Mouse (Mus musculus) heart, postnatal 0 days (tissue): ENCODE measurements around the gene Zup1. TPM values are rescaled to one million over a fixed set of nuclear protein-coding genes. Genes with fewer than 3 reads are reported as not detected.
"Not testable (repeated sequence)": the region's sequence is repeated elsewhere in the genome, so short reads cannot be mapped to it uniquely, and the experiment has no call there.

Experiments used
- ATAC-seq: fragments of 200-750 bp; cut with Nextera tagmentation; 2 replicates; pipeline ENCODE4 v1.8.0; 2017; ENCODE audit warnings: low read depth, moderate number of reproducible peaks, moderate library complexity; ENCODE audit not compliant: insufficient read depth
- DNase-seq: peaks from one replicate; pipeline ENCODE4 v3.0.0-alpha.2; 2016; ENCODE audit warnings: low spot score
- H3K27ac ChIP-seq: fragments of 300-500 bp; sonication (generic); 2 replicates; pipeline ENCODE4 v1.5.1; 2014; ENCODE audit warnings: low read depth, mild to moderate bottlenecking
- H3K27me3 ChIP-seq: fragments of 300-500 bp; sonication (generic); 2 replicates; pipeline ENCODE4 v1.6.1; 2014; ENCODE audit warnings: low read length, mixed read lengths; ENCODE audit not compliant: control insufficient read depth, insufficient read depth
- H3K36me3 ChIP-seq: fragments of 300-500 bp; sonication (generic); replicated peaks from 2 replicates; pipeline ENCODE4 v1.6.1; 2014; ENCODE audit warnings: low read length, mixed read lengths; ENCODE audit not compliant: control insufficient read depth, insufficient read depth
- H3K4me1 ChIP-seq: fragments of 300-500 bp; sonication (generic); 2 replicates; pipeline ENCODE4 v1.6.1; 2014; ENCODE audit warnings: antibody characterized with exemption; ENCODE audit not compliant: control insufficient read depth, insufficient read depth
- H3K4me2 ChIP-seq: fragments of 300-500 bp; sonication (generic); 2 replicates; pipeline ENCODE4 v1.6.1; 2014; ENCODE audit warnings: low read depth, mild to moderate bottlenecking, low read length, moderate library complexity
- H3K4me3 ChIP-seq: fragments of 300-500 bp; sonication (generic); 2 replicates; pipeline ENCODE4 v1.5.1; 2014; ENCODE audit warnings: low read depth, low read length
- H3K9ac ChIP-seq: fragments of 300-500 bp; sonication (generic); replicated peaks from 2 replicates; pipeline ENCODE4 v1.6.1; 2014; ENCODE audit warnings: low read depth, low read length, mixed read lengths
- H3K9me3 ChIP-seq: fragments of 300-500 bp; sonication (generic); replicated peaks from 2 replicates; pipeline ENCODE4 v1.6.1; 2016; ENCODE audit warnings: low read length; ENCODE audit not compliant: control insufficient read depth
- CTCF ChIP-seq: IDR thresholded peaks from 2 replicates; pipeline ENCODE4 v1.5.1; 2016; ENCODE audit warnings: antibody characterized with exemption, control low read depth, low read depth
- EP300 ChIP-seq: IDR thresholded peaks from 2 replicates; pipeline ENCODE4 v1.6.1; 2016; ENCODE audit warnings: antibody characterized with exemption, low read depth
- WGBS: fragments of 180-500 bp; shearing (Covaris S2); extraction: QIAGEN DNeasy Blood & Tissue Kit; methylation state at CpG from one replicate; pipeline ENCODE4 v1.1.7; 2014; 5-methylcytosine and 5-hydroxymethylcytosine counted together
- polyA plus RNA-seq: library from polyadenylated mRNA; unstranded; fragments of >200 nt; fragmentation: Nextera tagmentation; extraction: Ambion mirVana; gene quantifications from 2 replicates; pipeline ENCODE4 v1.2.1, GENCODE M21; 2015
- total RNA-seq: library from RNA; depleted of rRNA; stranded (reverse); fragments of >200 nt; gene quantifications from 2 replicates; pipeline ENCODE4 v1.2.3, GENCODE M21; 2014; ENCODE audit warnings: low replicate concordance; rRNA removed

The Zup1 gene
- total RNA-seq: 10.4 and 17.8 TPM in 2 replicates
- polyA plus RNA-seq: 8.2 and 9.2 TPM in 2 replicates

DNA sequence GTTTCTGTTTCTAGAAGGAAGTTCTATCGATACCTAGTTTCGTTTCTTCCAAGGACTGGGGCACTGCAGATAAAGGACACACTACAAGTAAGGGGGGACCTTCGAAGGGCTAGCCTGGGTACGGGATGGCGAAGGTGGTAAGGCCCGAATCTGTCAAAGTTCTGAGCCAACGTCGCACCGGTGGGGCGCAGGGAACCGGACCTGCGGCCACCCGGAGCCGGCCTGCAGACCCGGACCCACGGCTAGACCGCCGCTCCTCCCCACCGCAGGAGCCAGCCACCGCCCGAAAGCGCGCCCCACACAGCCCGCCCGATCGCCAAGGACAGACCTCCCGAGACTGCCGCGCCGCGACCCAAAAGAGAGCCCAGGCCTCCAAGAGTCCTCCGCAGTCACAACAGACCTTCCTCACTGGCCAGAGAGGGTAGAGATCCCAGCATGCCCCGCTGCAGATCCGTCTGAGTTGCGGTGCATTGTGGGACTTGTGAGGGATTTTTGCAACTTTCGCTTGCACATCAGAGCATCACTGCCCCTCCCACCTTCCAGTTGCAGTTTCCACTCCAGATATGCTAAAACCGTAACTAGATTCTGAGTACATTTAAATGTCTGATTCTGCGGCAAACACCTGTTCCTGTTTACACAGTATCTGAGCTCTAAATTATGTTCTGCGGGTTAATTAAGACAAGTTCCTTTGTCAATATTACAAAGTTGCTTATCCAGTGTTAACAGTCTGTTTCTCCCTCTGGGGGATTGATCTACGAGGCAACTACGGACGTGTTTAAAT, at the start of gene Zup1:
Gene Zup1 (minus strand): TSS at position 467 of the 781 bp plus-strand sequence.
- Histone ChIP-seq H3K4me3 (peak within 1 kb of the TSS; percentile 82), H3K4me1 (peaks cover 5% of the 10 kb centered on the region), H3K9me3 (no peaks in the 10 kb centered on the region), H3K9ac (peak within 1 kb of the TSS; percentile 93), H3K4me2 (peak within 1 kb of the TSS; percentile 72), H3K27me3 (no peaks in the 10 kb centered on the region), H3K36me3 (peaks cover 16% of the 10 kb centered on the region; the same call in 1 of the 2 replicates), H3K27ac (peak within 1 kb of the TSS; percentile 80)
- ATAC-seq (peak; percentile 94), DNase-seq (peak; percentile 91)
- WGBS: 3% methylated on average over 42 of the region's 42 CpGs
- TF ChIP-seq EP300 (no peak), CTCF (no peak)

DNA sequence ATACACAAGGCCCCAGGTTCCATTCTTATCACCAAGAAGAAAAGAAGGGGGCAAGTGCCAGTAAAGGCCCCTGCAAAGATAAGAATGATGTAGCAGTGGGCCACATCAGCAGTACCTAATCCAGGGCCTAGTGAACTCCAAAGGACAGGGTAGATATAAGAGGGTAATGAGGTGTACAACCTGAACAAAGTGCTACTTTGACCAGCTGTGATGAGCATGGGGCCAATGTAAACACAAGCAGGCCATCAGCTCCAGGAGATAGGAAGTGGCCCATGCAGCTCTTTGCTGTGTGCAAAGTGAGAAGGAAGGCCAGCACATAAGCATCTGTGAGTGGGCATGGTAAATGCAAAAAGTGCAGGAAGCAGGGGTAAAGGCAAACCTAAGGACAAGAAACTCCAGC, 47.3 kb upstream of the Zup1 start:
- Histone ChIP-seq H3K9me3 (no peaks in the 10 kb centered on the region), H3K27me3 (no peaks in the 10 kb centered on the region), H3K27ac (no peak overlapping the region), H3K36me3 (peaks cover 76% of the 10 kb centered on the region), H3K4me2 (no peak overlapping the region), H3K9ac (no peak overlapping the region), H3K4me3 (no peak overlapping the region), H3K4me1 (no peaks in the 10 kb centered on the region)
- TF ChIP-seq CTCF: no peak
- no peak for TF ChIP-seq EP300
- ATAC-seq (no peak), DNase-seq (no peak)

- DNase-seq, H3K9me3 ChIP-seq, ATAC-seq, H3K4me1 ChIP-seq, H3K9ac ChIP-seq, H3K4me3 ChIP-seq, H3K27ac ChIP-seq, H3K4me2 ChIP-seq, H3K27me3 ChIP-seq: not testable (repeated sequence)
- peaks cover 78% of the 10 kb centered on the region for H3K36me3 ChIP-seq
- WGBS: 88% methylated on average over 6 of the region's 8 CpGs
Observed at GRCm38 (mm10) chr10:33996686-33997085, 45.6 kb upstream of the Zup1 start.

DNA sequence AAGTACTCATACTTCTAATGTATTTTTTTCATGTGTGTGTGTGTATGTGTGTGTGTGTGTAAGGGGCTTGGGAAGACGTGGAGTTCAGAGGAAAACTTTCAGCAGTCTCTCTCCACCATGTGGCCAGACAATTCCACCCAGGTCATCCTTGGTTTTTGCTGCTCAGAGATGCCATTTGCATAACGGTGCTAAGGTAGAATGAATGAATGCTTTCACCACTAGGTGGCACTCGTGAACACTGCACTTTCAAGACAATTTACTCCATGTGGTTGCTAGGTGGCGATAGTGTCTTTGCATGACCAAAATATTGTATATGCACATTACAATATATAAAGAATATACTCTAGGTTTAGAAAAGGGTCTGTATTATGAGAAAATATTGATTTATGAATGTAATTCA, 35.7 kb upstream of the Zup1 start:
- Histone ChIP-seq H3K4me2 (no peak overlapping the region), H3K4me3 (no peak overlapping the region), H3K9ac (no peak overlapping the region), H3K27ac (no peak overlapping the region), H3K36me3 (peaks cover 4% of the 10 kb centered on the region; the same call in 1 of the 2 replicates), H3K4me1 (no peaks in the 10 kb centered on the region), H3K27me3 (no peaks in the 10 kb centered on the region), H3K9me3 (no peaks in the 10 kb centered on the region)
- DNase-seq (peak; percentile 72), ATAC-seq (peak; percentile 36; the same call in 1 of the 2 replicates)
- WGBS: 14% methylated on average over 4 of the region's 4 CpGs
- no peak for TF ChIP-seq EP300
- peak; percentile 100 for TF ChIP-seq CTCF

- DNase-seq: no peak
- Histone ChIP-seq H3K4me3 (no peak overlapping the region), H3K36me3 (no peaks in the 10 kb centered on the region), H3K4me2 (no peak overlapping the region), H3K9ac (no peak overlapping the region), H3K27me3 (no peaks in the 10 kb centered on the region), H3K4me1 (no peaks in the 10 kb centered on the region), H3K27ac (no peak overlapping the region), H3K9me3 (peaks cover 4% of the 10 kb centered on the region; the same call in 1 of the 2 replicates)
- TF ChIP-seq EP300 (no peak), CTCF (no peak)
- 80% methylated on average over 7 of the region's 7 CpGs for WGBS
- ATAC-seq: no peak
Observed at GRCm38 (mm10) chr10:33974781-33975494, 23.9 kb upstream of the Zup1 start.
